14 mouse cellular contexts compared by ENCODE assay signal in genomic region chr10:111013265-111013664, GRCm38 (mm10).
"Had no signal": no experiment of that assay in that cellular context is flagged by ENCODE, and none has a peak within 500 bp of the region (broad histone marks: within the 10 kb centered on the region; RNA-seq: fewer than 3 reads in every experiment).

No protein-coding gene starts in this region.

- H3K4me1 ChIP-seq: stomach, embryonic 15.5 days had no signal

- H3K9ac ChIP-seq: neural tube, embryonic 15.5 days; stomach, embryonic 15.5 days had no signal

- H3K4me3 ChIP-seq: neural tube, embryonic 15.5 days; stomach, embryonic 15.5 days had no signal

- H3K27me3 ChIP-seq: neural tube, embryonic 15.5 days; stomach, embryonic 15.5 days had no signal

- H3K36me3 ChIP-seq: neural tube, embryonic 15.5 days; stomach, embryonic 15.5 days had no signal

- DNase-seq: right cerebral cortex, adult 18-20 months; right cerebral cortex, postnatal 14 days; right cerebral cortex, postnatal 25 days; right cerebral cortex, postnatal 4 days; spleen, adult 18-20 months; thymus, adult 18-20 months; thymus, adult 2 months; thymus, postnatal 14 days; thymus, postnatal 25 days; thymus, postnatal 36 days; thymus, postnatal 4 days had no signal

- H3K9me3 ChIP-seq: neural tube, embryonic 15.5 days; stomach, embryonic 15.5 days had no signal

- H3K4me2 ChIP-seq: neural tube, embryonic 15.5 days; stomach, embryonic 15.5 days had no signal

- H3K27ac ChIP-seq: neural tube, embryonic 15.5 days; stomach, embryonic 15.5 days; stomach, postnatal 0 days had no signal
